19 mouse cellular contexts compared by ENCODE assay signal in genomic region chr14:105084106-105084505, GRCm38 (mm10).
DNase-seq lines count a peak whose midpoint lies in the region; ATAC-seq lines count a peak whose summit lies in the region.
"Had no signal": no experiment of that assay in that cellular context is flagged by ENCODE, and none has a peak within 500 bp of the region (broad histone marks: within the 10 kb centered on the region; RNA-seq: fewer than 3 reads in every experiment).

No protein-coding gene starts in this region.

- WGBS in midbrain, embryonic 11.5 days: 93% methylated on average over 11 of the region's 11 CpGs
- WGBS in midbrain, embryonic 10.5 days: 90% methylated on average over 11 of the region's 11 CpGs
- WGBS in forebrain, embryonic 15.5 days: 53% methylated on average over 11 of the region's 11 CpGs

- no peaks in the 10 kb centered on the region for H3K36me3 ChIP-seq in midbrain, embryonic 11.5 days (ENCODE audit: control insufficient read depth, insufficient read depth, low read length)
- no peaks in the 10 kb centered on the region for H3K36me3 ChIP-seq in midbrain, embryonic 10.5 days
- H3K36me3 ChIP-seq in forebrain, embryonic 15.5 days: no peaks in the 10 kb centered on the region
- H3K36me3 ChIP-seq: embryonic facial prominence, embryonic 10.5 days; embryonic facial prominence, embryonic 12.5 days had no signal

- H3K4me2 ChIP-seq in midbrain, embryonic 11.5 days: no peak overlapping the region
- no peak overlapping the region for H3K4me2 ChIP-seq in forebrain, embryonic 15.5 days (replicated peaks)
- H3K4me2 ChIP-seq: embryonic facial prominence, embryonic 12.5 days; forebrain, embryonic 13.5 days had no signal

- H3K4me3 ChIP-seq in midbrain, embryonic 11.5 days (ENCODE audit: low read depth, low read length): no peak overlapping the region
- no peak overlapping the region for H3K4me3 ChIP-seq in midbrain, embryonic 10.5 days
- H3K4me3 ChIP-seq in forebrain, embryonic 15.5 days: no peak overlapping the region
- H3K4me3 ChIP-seq: embryonic facial prominence, embryonic 10.5 days; embryonic facial prominence, embryonic 12.5 days; forebrain, embryonic 13.5 days had no signal

- ATAC-seq in midbrain, embryonic 11.5 days (ENCODE audit: low FRiP score): no peak
- ATAC-seq in forebrain, embryonic 15.5 days (replicated peaks): no peak
- ATAC-seq: activated CD4-positive, CD25-positive, alpha-beta regulatory T cell, adult 4 months; forebrain, embryonic 16.5 days; Patski had no signal

- no peak overlapping the region for H3K9ac ChIP-seq in midbrain, embryonic 11.5 days (ENCODE audit: low read length)
- H3K9ac ChIP-seq in forebrain, embryonic 15.5 days (replicated peaks): no peak overlapping the region
- H3K9ac ChIP-seq: embryonic facial prominence, embryonic 12.5 days; forebrain, embryonic 13.5 days had no signal

- H3K27me3 ChIP-seq in midbrain, embryonic 11.5 days (ENCODE audit: control insufficient read depth, insufficient read depth, low read length): no peaks in the 10 kb centered on the region
- H3K27me3 ChIP-seq in midbrain, embryonic 10.5 days (ENCODE audit: low read depth, poor library complexity, severe bottlenecking): no peaks in the 10 kb centered on the region
- H3K27me3 ChIP-seq in forebrain, embryonic 15.5 days: no peaks in the 10 kb centered on the region
- H3K27me3 ChIP-seq: embryonic facial prominence, embryonic 12.5 days; forebrain, embryonic 13.5 days had no signal

- peak; percentile 26 for DNase-seq in midbrain, embryonic 11.5 days (ENCODE audit: low spot score, missing footprints)
- no peak for DNase-seq in midbrain, embryonic 10.5 days (ENCODE audit: low spot score)
- peak; percentile 59 for DNase-seq in retina, embryonic 14.5 days (ENCODE audit: low spot score)
- no peak for DNase-seq in layer of hippocampus, postnatal 36 days
- DNase-seq: adrenal gland, adult 8-10 months; adrenal gland, postnatal 14 days; adrenal gland, postnatal 36 days; cerebellum, adult 11-12 months; cerebellum, adult 2 months; cerebellum, adult 9-10 months; cerebellum, postnatal 10 days; cerebellum, postnatal 25 days had no signal

- H3K9me3 ChIP-seq in midbrain, embryonic 11.5 days (ENCODE audit: control insufficient read depth, low read length): no peaks in the 10 kb centered on the region
- H3K9me3 ChIP-seq in midbrain, embryonic 10.5 days (replicated peaks): no peaks in the 10 kb centered on the region
- H3K9me3 ChIP-seq in forebrain, embryonic 15.5 days: no peaks in the 10 kb centered on the region
- H3K9me3 ChIP-seq: embryonic facial prominence, embryonic 10.5 days; embryonic facial prominence, embryonic 12.5 days; forebrain, embryonic 13.5 days had no signal

- no peaks in the 10 kb centered on the region for H3K4me1 ChIP-seq in midbrain, embryonic 11.5 days (ENCODE audit: control insufficient read depth, insufficient read depth, low read length)
- H3K4me1 ChIP-seq in midbrain, embryonic 10.5 days: peaks cover 10% of the 10 kb centered on the region; the same call in 1 of the 2 replicates
- H3K4me1 ChIP-seq in forebrain, embryonic 15.5 days: peaks cover 6% of the 10 kb centered on the region; the same call in 1 of the 2 replicates
- H3K4me1 ChIP-seq: embryonic facial prominence, embryonic 12.5 days; forebrain, embryonic 13.5 days had no signal

- no peak overlapping the region for H3K27ac ChIP-seq in midbrain, embryonic 11.5 days (ENCODE audit: low read depth, low read length)
- no peak overlapping the region for H3K27ac ChIP-seq in midbrain, embryonic 10.5 days (replicated peaks)
- H3K27ac ChIP-seq in forebrain, embryonic 15.5 days (replicated peaks): no peak overlapping the region
- H3K27ac ChIP-seq: embryonic facial prominence, embryonic 10.5 days; embryonic facial prominence, embryonic 12.5 days; forebrain, embryonic 13.5 days had no signal

Comparison
In these comparisons a context has a peak if more than half of its experiments do, and no peak if none do; other contexts are left out.
1. DNase-seq: peak in midbrain, embryonic 11.5 days (single experiment) and retina, embryonic 14.5 days (single experiment); none in midbrain, embryonic 10.5 days (single experiment) and layer of hippocampus, postnatal 36 days (0 of 2).